Mouse (Mus musculus): ENCODE results near the gene Zfyve28. TPM values are rescaled to one million over a fixed set of nuclear protein-coding genes. Genes with fewer than 3 reads are reported as not detected.

The Zfyve28 gene
- polyA plus RNA-seq, 1 experiment from 2014 or later = not detected

- H3K4me2 ChIP-seq = no peak overlapping the region
- no peaks in the 10 kb centered on the region for H3K4me1 ChIP-seq (replicated peaks; ENCODE audit: control insufficient read depth, insufficient read depth, low read length)
- WGBS = 57% methylated on average over 9 of the region's 9 CpGs
- no peak for DNase-seq (ENCODE audit: low spot score)
- H3K27me3 ChIP-seq (replicated peaks; ENCODE audit: control insufficient read depth, insufficient read depth, low read length) = no peaks in the 10 kb centered on the region
- no peak overlapping the region for H3K4me3 ChIP-seq (ENCODE audit: low read depth, low read length)
- no peak overlapping the region for H3K27ac ChIP-seq (ENCODE audit: low read depth, low read length)
- no peak for ATAC-seq (replicated peaks; ENCODE audit: low FRiP score)
- H3K9ac ChIP-seq (ENCODE audit: low read depth, low read length) = no peak overlapping the region
- H3K9me3 ChIP-seq (ENCODE audit: control insufficient read depth, low read length) = no peaks in the 10 kb centered on the region
- no peaks in the 10 kb centered on the region for H3K36me3 ChIP-seq (ENCODE audit: control insufficient read depth, insufficient read depth, low read length)
These were observed 70.5 kb downstream of the Zfyve28 start for GRCm38 (mm10) chr5:34217756-34218155.

GRCm38 (mm10) chr5:34216025-34216424, 72.2 kb downstream of the Zfyve28 start:
- Histone ChIP-seq H3K9me3 (ENCODE audit: control insufficient read depth, low read length) (no peaks in the 10 kb centered on the region), H3K36me3 (ENCODE audit: control insufficient read depth, insufficient read depth, low read length) (no peaks in the 10 kb centered on the region), H3K9ac (ENCODE audit: low read depth, low read length) (no peak overlapping the region), H3K4me2 (no peak overlapping the region), H3K27me3 (replicated peaks; ENCODE audit: control insufficient read depth, insufficient read depth, low read length) (no peaks in the 10 kb centered on the region), H3K4me1 (replicated peaks; ENCODE audit: control insufficient read depth, insufficient read depth, low read length) (no peaks in the 10 kb centered on the region), H3K4me3 (ENCODE audit: low read depth, low read length) (no peak overlapping the region), H3K27ac (ENCODE audit: low read depth, low read length) (no peak overlapping the region)
- ATAC-seq (replicated peaks; ENCODE audit: low FRiP score) (no peak), DNase-seq (ENCODE audit: low spot score) (no peak)
- WGBS = 83% methylated on average over 7 of the region's 7 CpGs

- Histone ChIP-seq H3K27me3 (replicated peaks; ENCODE audit: control insufficient read depth, insufficient read depth, low read length) (no peaks in the 10 kb centered on the region), H3K4me2 (no peak overlapping the region), H3K27ac (ENCODE audit: low read depth, low read length) (no peak overlapping the region), H3K9me3 (ENCODE audit: control insufficient read depth, low read length) (no peaks in the 10 kb centered on the region), H3K36me3 (ENCODE audit: control insufficient read depth, insufficient read depth, low read length) (no peaks in the 10 kb centered on the region), H3K9ac (ENCODE audit: low read depth, low read length) (no peak overlapping the region), H3K4me1 (replicated peaks; ENCODE audit: control insufficient read depth, insufficient read depth, low read length) (no peaks in the 10 kb centered on the region), H3K4me3 (ENCODE audit: low read depth, low read length) (no peak overlapping the region)
- 72% methylated on average over 8 of the region's 8 CpGs for WGBS
- ATAC-seq (replicated peaks; ENCODE audit: low FRiP score) = no peak
- DNase-seq (ENCODE audit: low spot score) = no peak
These were observed 74.6 kb downstream of the Zfyve28 start for GRCm38 (mm10) chr5:34213659-34214058.

- Histone ChIP-seq H3K27me3 (replicated peaks; ENCODE audit: control insufficient read depth, insufficient read depth, low read length) (no peaks in the 10 kb centered on the region), H3K9ac (ENCODE audit: low read depth, low read length) (no peak overlapping the region), H3K27ac (ENCODE audit: low read depth, low read length) (no peak overlapping the region), H3K9me3 (ENCODE audit: control insufficient read depth, low read length) (no peaks in the 10 kb centered on the region), H3K36me3 (ENCODE audit: control insufficient read depth, insufficient read depth, low read length) (no peaks in the 10 kb centered on the region), H3K4me1 (replicated peaks; ENCODE audit: control insufficient read depth, insufficient read depth, low read length) (peaks cover 3% of the 10 kb centered on the region; the same call in 1 of the 2 replicates), H3K4me3 (ENCODE audit: low read depth, low read length) (no peak overlapping the region), H3K4me2 (no peak overlapping the region)
- WGBS = 4% methylated on average over 1 of the region's 1 CpGs
- DNase-seq (ENCODE audit: low spot score) (peak; percentile 65), ATAC-seq (replicated peaks; ENCODE audit: low FRiP score) (peak; percentile 41; the same call in 1 of the 2 replicates)
These were observed 78.0 kb downstream of the Zfyve28 start for GRCm38 (mm10) chr5:34210279-34210678.

DNA sequence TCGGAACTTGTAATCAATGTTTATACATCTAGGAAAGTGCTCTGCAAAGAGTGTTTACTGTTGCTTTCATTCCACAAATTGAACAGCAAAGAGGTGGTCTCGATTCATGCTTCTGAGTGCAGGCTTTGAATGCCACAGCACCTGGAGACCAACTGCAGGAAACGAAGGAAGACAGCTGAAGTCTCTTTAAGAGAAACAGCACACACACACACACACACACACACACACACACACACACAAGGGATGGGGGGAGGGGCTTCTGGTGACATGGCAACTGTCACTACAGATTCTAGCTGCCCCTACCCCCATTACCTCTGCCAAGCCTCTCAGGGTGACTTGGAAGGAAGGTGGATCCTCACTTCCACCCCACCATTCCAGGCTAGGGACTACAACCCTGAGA, 80.7 kb downstream of the Zfyve28 start:
- Histone ChIP-seq H3K9me3 (ENCODE audit: control insufficient read depth, low read length) (no peaks in the 10 kb centered on the region), H3K27me3 (replicated peaks; ENCODE audit: control insufficient read depth, insufficient read depth, low read length) (no peaks in the 10 kb centered on the region), H3K4me1 (replicated peaks; ENCODE audit: control insufficient read depth, insufficient read depth, low read length) (peaks cover 3% of the 10 kb centered on the region; the same call in 1 of the 2 replicates), H3K4me2 (no peak overlapping the region), H3K36me3 (ENCODE audit: control insufficient read depth, insufficient read depth, low read length) (no peaks in the 10 kb centered on the region), H3K4me3 (ENCODE audit: low read depth, low read length) (no peak overlapping the region), H3K27ac (ENCODE audit: low read depth, low read length) (no peak overlapping the region), H3K9ac (ENCODE audit: low read depth, low read length) (no peak overlapping the region)
- ATAC-seq (replicated peaks; ENCODE audit: low FRiP score) = no peak
- 56% methylated on average over 3 of the region's 3 CpGs for WGBS
- DNase-seq (ENCODE audit: low spot score) = no peak

DNA sequence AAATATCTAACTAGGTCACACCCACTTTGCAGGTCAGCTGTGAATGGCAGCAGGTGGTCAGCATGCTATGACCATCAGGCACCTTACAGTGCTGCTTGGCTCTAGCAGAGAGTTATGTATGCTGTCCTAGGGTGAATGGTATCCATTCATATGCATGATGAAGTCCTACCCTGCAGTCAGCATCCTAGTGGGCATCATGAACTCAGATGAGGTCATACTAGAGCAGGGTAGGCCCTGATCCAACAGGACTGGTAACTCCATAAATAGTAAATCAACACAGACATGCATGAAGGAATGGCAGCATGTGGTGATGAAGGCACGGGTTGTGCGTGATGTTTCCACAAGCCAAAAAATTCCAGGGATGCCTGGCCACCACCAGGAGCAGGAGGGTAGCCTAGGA, 82.5 kb downstream of the Zfyve28 start:
- no peak overlapping the region for H3K4me2 ChIP-seq
- no peaks in the 10 kb centered on the region for H3K9me3 ChIP-seq (ENCODE audit: control insufficient read depth, low read length)
- H3K9ac ChIP-seq (ENCODE audit: low read depth, low read length) = no peak overlapping the region
- DNase-seq (ENCODE audit: low spot score) = no peak
- H3K27me3 ChIP-seq (replicated peaks; ENCODE audit: control insufficient read depth, insufficient read depth, low read length) = no peaks in the 10 kb centered on the region
- WGBS = 30% methylated on average over 2 of the region's 2 CpGs
- peaks cover 3% of the 10 kb centered on the region; the same call in 1 of the 2 replicates for H3K4me1 ChIP-seq (replicated peaks; ENCODE audit: control insufficient read depth, insufficient read depth, low read length)
- H3K36me3 ChIP-seq (ENCODE audit: control insufficient read depth, insufficient read depth, low read length) = no peaks in the 10 kb centered on the region
- ATAC-seq (replicated peaks; ENCODE audit: low FRiP score) = no peak
- H3K27ac ChIP-seq (ENCODE audit: low read depth, low read length) = no peak overlapping the region
- no peak overlapping the region for H3K4me3 ChIP-seq (ENCODE audit: low read depth, low read length)

DNA sequence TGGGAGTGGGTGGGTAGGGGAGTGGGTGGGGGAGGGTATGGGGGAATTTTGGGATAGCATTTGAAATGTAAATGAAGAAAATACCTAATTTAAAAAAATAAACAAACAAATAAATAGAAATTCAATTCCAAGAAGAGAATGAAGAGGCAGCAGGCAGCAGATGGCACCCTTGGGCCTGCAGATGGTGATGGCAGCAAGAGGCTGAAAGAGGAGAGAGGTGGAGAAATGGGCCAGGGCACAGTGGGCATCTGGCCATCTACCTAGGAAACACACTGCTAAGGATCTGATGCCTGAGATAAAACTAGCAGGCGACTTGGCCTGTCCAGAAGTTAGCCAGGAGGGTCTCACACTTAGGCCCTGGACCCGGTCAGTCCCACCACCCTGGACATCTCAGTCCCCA, 83.3 kb downstream of the Zfyve28 start:
- H3K4me3 ChIP-seq (ENCODE audit: low read depth, low read length) = no peak overlapping the region
- H3K27me3 ChIP-seq (replicated peaks; ENCODE audit: control insufficient read depth, insufficient read depth, low read length) = no peaks in the 10 kb centered on the region
- H3K36me3 ChIP-seq (ENCODE audit: control insufficient read depth, insufficient read depth, low read length) = no peaks in the 10 kb centered on the region
- ATAC-seq (replicated peaks; ENCODE audit: low FRiP score) = no peak
- H3K27ac ChIP-seq (ENCODE audit: low read depth, low read length) = no peak overlapping the region
- WGBS = 74% methylated on average over 2 of the region's 2 CpGs
- no peak overlapping the region for H3K4me2 ChIP-seq
- no peak overlapping the region for H3K9ac ChIP-seq (ENCODE audit: low read depth, low read length)
- H3K4me1 ChIP-seq (replicated peaks; ENCODE audit: control insufficient read depth, insufficient read depth, low read length) = peaks cover 3% of the 10 kb centered on the region; the same call in 1 of the 2 replicates
- DNase-seq (ENCODE audit: low spot score) = no peak
- no peaks in the 10 kb centered on the region for H3K9me3 ChIP-seq (ENCODE audit: control insufficient read depth, low read length)

GRCm38 (mm10) chr5:34202006-34202405, 86.2 kb downstream of the Zfyve28 start:
- H3K27me3 ChIP-seq (replicated peaks; ENCODE audit: control insufficient read depth, insufficient read depth, low read length) = no peaks in the 10 kb centered on the region
- no peaks in the 10 kb centered on the region for H3K9me3 ChIP-seq (ENCODE audit: control insufficient read depth, low read length)
- no peak overlapping the region for H3K9ac ChIP-seq (ENCODE audit: low read depth, low read length)
- no peaks in the 10 kb centered on the region for H3K36me3 ChIP-seq (ENCODE audit: control insufficient read depth, insufficient read depth, low read length)
- H3K4me2 ChIP-seq = no peak overlapping the region
- no peak overlapping the region for H3K4me3 ChIP-seq (ENCODE audit: low read depth, low read length)
- no peak for ATAC-seq (replicated peaks; ENCODE audit: low FRiP score)
- DNase-seq (ENCODE audit: low spot score) = no peak
- peaks cover 3% of the 10 kb centered on the region; the same call in 1 of the 2 replicates for H3K4me1 ChIP-seq (replicated peaks; ENCODE audit: control insufficient read depth, insufficient read depth, low read length)
- no peak overlapping the region for H3K27ac ChIP-seq (ENCODE audit: low read depth, low read length)
- 85% methylated on average over 4 of the region's 4 CpGs for WGBS

GRCm38 (mm10) chr5:34201396-34201795, 86.9 kb downstream of the Zfyve28 start:
- H3K4me1 ChIP-seq (replicated peaks; ENCODE audit: control insufficient read depth, insufficient read depth, low read length) = peaks cover 3% of the 10 kb centered on the region; the same call in 1 of the 2 replicates
- no peak overlapping the region for H3K9ac ChIP-seq (ENCODE audit: low read depth, low read length)
- no peak overlapping the region for H3K4me3 ChIP-seq (ENCODE audit: low read depth, low read length)
- H3K27ac ChIP-seq (ENCODE audit: low read depth, low read length) = no peak overlapping the region
- H3K27me3 ChIP-seq (replicated peaks; ENCODE audit: control insufficient read depth, insufficient read depth, low read length) = no peaks in the 10 kb centered on the region
- 58% methylated on average over 2 of the region's 2 CpGs for whole genome bisulfite sequencing
- H3K9me3 ChIP-seq (ENCODE audit: control insufficient read depth, low read length) = no peaks in the 10 kb centered on the region
- no peaks in the 10 kb centered on the region for H3K36me3 ChIP-seq (ENCODE audit: control insufficient read depth, insufficient read depth, low read length)
- ATAC-seq (replicated peaks; ENCODE audit: low FRiP score) (no peak), DNase-seq (ENCODE audit: low spot score) (no peak)
- H3K4me2 ChIP-seq = no peak overlapping the region
